Mouse (Mus musculus): ENCODE data around the gene Plxnc1.

DNA sequence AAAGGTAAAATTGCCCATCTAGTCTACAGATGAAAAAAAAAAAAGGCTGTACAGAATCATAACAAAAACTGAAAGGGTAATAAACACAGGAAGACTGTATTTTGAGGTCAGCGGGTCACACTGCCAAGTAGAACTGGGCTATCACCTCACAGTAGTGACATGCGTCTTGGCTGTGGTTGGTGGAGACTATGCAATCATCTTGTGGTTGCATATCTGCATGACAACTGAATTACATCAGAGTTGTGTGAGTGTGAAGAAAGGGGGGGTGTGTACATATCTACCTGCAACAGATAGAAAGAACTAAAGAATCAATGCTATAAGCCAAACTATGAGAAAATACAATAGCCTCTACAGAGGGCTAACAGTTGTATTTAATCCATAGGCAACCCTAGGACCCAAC is 5.7 kb downstream of the Plxnc1 start:
- TF ChIP-seq CTCF (conservative IDR thresholded peaks at IDR 0.05; ENCODE audit: low read length) (no peak), NANOG (IDR thresholded peaks at IDR 0.05; ENCODE audit: borderline replicate concordance, low read length) (no peak), POU5F1 (IDR thresholded peaks at IDR 0.05; ENCODE audit: borderline replicate concordance, low read length) (no peak)

Measured in E14TG2a.4 (cell line).